Mouse (Mus musculus): ENCODE data around the gene Grm8. TPM values are rescaled to one million over a fixed set of nuclear protein-coding genes. Genes with fewer than 3 reads are reported as not detected.

Grm8 gene
- polyA plus RNA-seq, 1 experiment: 0.51 TPM

- Histone ChIP-seq H3K4me1 (replicated peaks; ENCODE audit: control insufficient read depth, insufficient read depth, low read length) (no peaks in the 10 kb centered on the region), H3K27me3 (ENCODE audit: control insufficient read depth, insufficient read depth, low read length) (no peaks in the 10 kb centered on the region), H3K27ac (ENCODE audit: control insufficient read depth, insufficient read depth, low read length) (no peak overlapping the region), H3K4me3 (ENCODE audit: control insufficient read depth, insufficient read depth, low read length) (no peak overlapping the region), H3K36me3 (ENCODE audit: control insufficient read depth, insufficient read depth, low read length) (no peaks in the 10 kb centered on the region)
- whole genome bisulfite sequencing: 83% methylated on average over 3 of the region's 3 CpGs
- DNase-seq: no peak
- TF ChIP-seq CTCF (IDR thresholded peaks at IDR 0.05; ENCODE audit: borderline replicate concordance, control insufficient read depth, extremely low read depth, insufficient read depth, low read length, poor library complexity): no peak
These were observed 167.9 kb downstream of the Grm8 start for GRCm38 (mm10) chr6:27967037-27967436.

DNA sequence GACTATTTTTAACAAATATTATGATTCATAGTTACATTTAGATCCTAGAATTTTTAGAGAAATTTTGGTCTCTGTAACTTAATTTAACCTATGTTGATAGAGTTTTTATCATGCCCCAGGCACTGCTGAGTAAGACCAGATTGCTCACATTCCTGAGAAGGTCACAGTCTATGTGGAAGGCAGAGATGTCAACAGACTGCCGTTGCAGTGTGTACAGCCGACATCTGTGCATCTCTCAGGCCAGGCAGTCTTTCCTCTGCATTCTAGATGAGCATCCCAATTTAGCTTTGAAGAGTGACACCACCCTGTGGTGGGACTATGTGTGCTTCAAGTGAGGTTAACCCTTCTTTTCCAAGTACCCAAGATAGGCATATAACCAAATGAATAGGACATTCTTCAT lies 169.7 kb downstream of the Grm8 start:
- 88% methylated on average over 2 of the region's 2 CpGs for whole genome bisulfite sequencing
- Histone ChIP-seq H3K4me1 (replicated peaks; ENCODE audit: control insufficient read depth, insufficient read depth, low read length) (no peaks in the 10 kb centered on the region), H3K27ac (ENCODE audit: control insufficient read depth, insufficient read depth, low read length) (no peak overlapping the region), H3K4me3 (ENCODE audit: control insufficient read depth, insufficient read depth, low read length) (no peak overlapping the region), H3K36me3 (ENCODE audit: control insufficient read depth, insufficient read depth, low read length) (no peaks in the 10 kb centered on the region), H3K27me3 (ENCODE audit: control insufficient read depth, insufficient read depth, low read length) (no peaks in the 10 kb centered on the region)
- no peak for TF ChIP-seq POLR2A (IDR thresholded peaks at IDR 0.05; ENCODE audit: control insufficient read depth, extremely low read depth, insufficient read depth, low read length, poor library complexity)
- no peak for TF ChIP-seq CTCF (IDR thresholded peaks at IDR 0.05; ENCODE audit: borderline replicate concordance, control insufficient read depth, extremely low read depth, insufficient read depth, low read length, poor library complexity)
- DNase-seq: no peak

DNA sequence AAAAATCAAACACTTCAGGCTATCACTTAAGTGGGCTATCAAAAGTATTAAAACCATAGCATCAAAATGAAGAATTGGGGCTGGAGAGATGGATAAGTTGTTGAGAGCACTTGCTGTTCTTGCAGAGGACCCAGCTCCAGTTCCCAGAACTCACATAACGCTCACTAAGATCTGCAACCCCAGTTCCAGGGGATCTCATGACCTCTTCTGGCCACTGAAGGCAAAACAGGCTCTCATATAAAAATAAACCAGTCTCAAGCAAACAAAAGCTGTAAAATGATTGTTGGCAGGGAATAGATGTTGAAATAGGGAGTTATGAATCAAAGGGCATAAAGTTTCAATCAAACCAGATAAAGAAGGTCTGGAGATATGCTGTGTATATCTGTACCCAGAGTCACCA lies 171.1 kb downstream of the Grm8 start:
- no peak overlapping the region for H3K4me3 ChIP-seq (ENCODE audit: control insufficient read depth, insufficient read depth, low read length)
- no peaks in the 10 kb centered on the region for H3K36me3 ChIP-seq (ENCODE audit: control insufficient read depth, insufficient read depth, low read length)
- TF ChIP-seq POLR2A (IDR thresholded peaks at IDR 0.05; ENCODE audit: control insufficient read depth, extremely low read depth, insufficient read depth, low read length, poor library complexity): no peak
- TF ChIP-seq CTCF (IDR thresholded peaks at IDR 0.05; ENCODE audit: borderline replicate concordance, control insufficient read depth, extremely low read depth, insufficient read depth, low read length, poor library complexity): no peak
- H3K27me3 ChIP-seq (ENCODE audit: control insufficient read depth, insufficient read depth, low read length): no peaks in the 10 kb centered on the region
- DNase-seq: no peak
- H3K4me1 ChIP-seq (replicated peaks; ENCODE audit: control insufficient read depth, insufficient read depth, low read length): no peaks in the 10 kb centered on the region
- 92% methylated on average over 1 of the region's 1 CpGs for WGBS
- no peak overlapping the region for H3K27ac ChIP-seq (ENCODE audit: control insufficient read depth, insufficient read depth, low read length)

- Histone ChIP-seq H3K4me3 (ENCODE audit: control insufficient read depth, insufficient read depth, low read length) (no peak overlapping the region), H3K27ac (ENCODE audit: control insufficient read depth, insufficient read depth, low read length) (no peak overlapping the region), H3K4me1 (replicated peaks; ENCODE audit: control insufficient read depth, insufficient read depth, low read length) (no peaks in the 10 kb centered on the region), H3K36me3 (ENCODE audit: control insufficient read depth, insufficient read depth, low read length) (no peaks in the 10 kb centered on the region), H3K27me3 (ENCODE audit: control insufficient read depth, insufficient read depth, low read length) (no peaks in the 10 kb centered on the region)
- WGBS: 83% methylated on average over 6 of the region's 6 CpGs
- DNase-seq: no peak
- TF ChIP-seq CTCF (IDR thresholded peaks at IDR 0.05; ENCODE audit: borderline replicate concordance, control insufficient read depth, extremely low read depth, insufficient read depth, low read length, poor library complexity) (no peak), POLR2A (IDR thresholded peaks at IDR 0.05; ENCODE audit: control insufficient read depth, extremely low read depth, insufficient read depth, low read length, poor library complexity) (no peak)
These were observed 178.6 kb downstream of the Grm8 start for GRCm38 (mm10) chr6:27956278-27956857.

DNA sequence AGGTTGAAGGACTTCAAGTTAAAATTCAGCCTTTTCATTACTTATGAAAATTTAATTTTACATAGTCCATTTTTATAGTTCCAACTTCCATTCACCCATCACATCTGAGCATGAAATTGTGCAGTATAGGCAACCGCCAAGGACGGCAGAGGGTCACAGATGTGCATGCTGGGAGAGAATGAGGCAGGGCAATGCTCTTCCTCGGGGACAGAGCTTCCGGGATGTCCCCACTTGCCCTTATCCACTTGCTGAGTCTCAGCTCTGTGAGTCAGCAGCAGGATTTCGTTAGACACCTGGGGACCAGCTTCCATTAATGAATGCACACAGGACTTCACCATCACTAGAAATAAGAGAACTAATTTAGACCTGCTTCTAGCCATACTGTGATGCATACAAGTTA lies 183.5 kb downstream of the Grm8 start:
- Histone ChIP-seq H3K4me3 (ENCODE audit: control insufficient read depth, insufficient read depth, low read length) (no peak overlapping the region), H3K27ac (ENCODE audit: control insufficient read depth, insufficient read depth, low read length) (no peak overlapping the region), H3K4me1 (replicated peaks; ENCODE audit: control insufficient read depth, insufficient read depth, low read length) (no peaks in the 10 kb centered on the region), H3K27me3 (ENCODE audit: control insufficient read depth, insufficient read depth, low read length) (no peaks in the 10 kb centered on the region), H3K36me3 (ENCODE audit: control insufficient read depth, insufficient read depth, low read length) (no peaks in the 10 kb centered on the region)
- DNase-seq: no peak
- TF ChIP-seq POLR2A (IDR thresholded peaks at IDR 0.05; ENCODE audit: control insufficient read depth, extremely low read depth, insufficient read depth, low read length, poor library complexity) (no peak), CTCF (IDR thresholded peaks at IDR 0.05; ENCODE audit: borderline replicate concordance, control insufficient read depth, extremely low read depth, insufficient read depth, low read length, poor library complexity) (no peak)
- 84% methylated on average over 5 of the region's 5 CpGs for WGBS

DNA sequence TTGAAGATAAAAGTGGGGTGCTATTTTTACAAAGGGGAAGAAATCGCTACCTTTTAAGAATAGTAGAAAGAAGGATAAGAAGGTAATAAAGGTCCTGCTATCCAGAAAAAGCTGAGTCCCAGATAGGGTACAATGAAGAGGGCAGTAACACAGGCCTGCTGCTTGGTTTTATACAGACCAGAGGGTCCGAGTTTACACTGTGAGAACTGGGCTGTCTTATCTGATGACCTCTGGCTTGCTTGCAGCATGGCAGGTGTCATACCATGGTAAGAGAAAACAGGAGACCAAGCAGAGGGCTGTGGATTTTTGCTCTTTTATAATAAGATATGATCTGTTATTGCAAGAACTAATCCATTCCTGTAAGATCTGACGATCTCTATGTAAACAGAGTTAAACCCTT lies 206.9 kb downstream of the Grm8 start:
- Histone ChIP-seq H3K4me3 (ENCODE audit: control insufficient read depth, insufficient read depth, low read length) (no peak overlapping the region), H3K27me3 (ENCODE audit: control insufficient read depth, insufficient read depth, low read length) (no peaks in the 10 kb centered on the region), H3K36me3 (ENCODE audit: control insufficient read depth, insufficient read depth, low read length) (no peaks in the 10 kb centered on the region), H3K4me1 (replicated peaks; ENCODE audit: control insufficient read depth, insufficient read depth, low read length) (no peaks in the 10 kb centered on the region), H3K27ac (ENCODE audit: control insufficient read depth, insufficient read depth, low read length) (no peak overlapping the region)
- WGBS: 80% methylated on average over 3 of the region's 3 CpGs
- no peak for DNase-seq
- TF ChIP-seq CTCF (IDR thresholded peaks at IDR 0.05; ENCODE audit: borderline replicate concordance, control insufficient read depth, extremely low read depth, insufficient read depth, low read length, poor library complexity) (no peak), POLR2A (IDR thresholded peaks at IDR 0.05; ENCODE audit: control insufficient read depth, extremely low read depth, insufficient read depth, low read length, poor library complexity) (no peak)

GRCm38 (mm10) chr6:27913281-27913680 lies 221.7 kb downstream of the Grm8 start:
- no peaks in the 10 kb centered on the region for H3K27me3 ChIP-seq (ENCODE audit: control insufficient read depth, insufficient read depth, low read length)
- no peak overlapping the region for H3K4me3 ChIP-seq (ENCODE audit: control insufficient read depth, insufficient read depth, low read length)
- H3K36me3 ChIP-seq (ENCODE audit: control insufficient read depth, insufficient read depth, low read length): no peaks in the 10 kb centered on the region
- no peak for DNase-seq
- H3K4me1 ChIP-seq (replicated peaks; ENCODE audit: control insufficient read depth, insufficient read depth, low read length): no peaks in the 10 kb centered on the region
- no peak overlapping the region for H3K27ac ChIP-seq (ENCODE audit: control insufficient read depth, insufficient read depth, low read length)
- TF ChIP-seq POLR2A (IDR thresholded peaks at IDR 0.05; ENCODE audit: control insufficient read depth, extremely low read depth, insufficient read depth, low read length, poor library complexity) (no peak), CTCF (IDR thresholded peaks at IDR 0.05; ENCODE audit: borderline replicate concordance, control insufficient read depth, extremely low read depth, insufficient read depth, low read length, poor library complexity) (no peak)
- 80% methylated on average over 1 of the region's 1 CpGs for WGBS
